Mouse (Mus musculus) MEL (cell line): ENCODE measurements at regions not wholly inside any gene's neighbourhood (a gene's known extent, or its start where the extent isn't known, plus 50 kb on each side); places are given as distances from the start of the nearest gene placed in this dataset.

Source experiments
- DNase-seq: peaks from one replicate; pipeline ENCODE4 v3.0.0; 2011; ENCODE audit warnings: low read depth, low spot score
- H3K27ac ChIP-seq: 2 replicates; pipeline ENCODE4 v1.5.1; 2012; ENCODE audit warnings: low read depth, mild to moderate bottlenecking, control low read depth, low read length, moderate library complexity; ENCODE audit not compliant: control insufficient read depth
- H3K27me3 ChIP-seq, 2 experiments: fragments of 150-350 bp in 1 of 2; sonication (generic) in 1 of 2; 2 replicates each; pipeline ENCODE4 v1.6.1; 2012; ENCODE audit warnings: low read length in 2 of 2, mild to moderate bottlenecking in 2 of 2, improper control_type of control experiment in 1 of 2, moderate library complexity in 1 of 2; ENCODE audit not compliant: insufficient read depth in 2 of 2, control insufficient read depth in 1 of 2
- H3K36me3 ChIP-seq, 2 experiments: 2 replicates each; pipeline ENCODE4 v1.6.1; 2012 to 2014; ENCODE audit warnings: low read length in 2 of 2, improper control_type of control experiment in 1 of 2, inconsistent platforms in 1 of 2, mild to moderate bottlenecking in 1 of 2; ENCODE audit not compliant: insufficient read depth in 2 of 2, control insufficient read depth in 1 of 2
- H3K4me1 ChIP-seq, 2 experiments: fragments of 150-350 bp in 1 of 2; sonication (generic) in 1 of 2; 2 replicates each; pipeline ENCODE4 v1.6.1; 2012; ENCODE audit warnings: low read length in 2 of 2, improper control_type of control experiment in 1 of 2, mild to moderate bottlenecking in 1 of 2; ENCODE audit not compliant: insufficient read depth in 2 of 2, control insufficient read depth in 1 of 2
- H3K4me3 ChIP-seq, 2 experiments: fragments of 150-350 bp in 1 of 2; sonication (generic) in 1 of 2; 2 replicates each; pipeline ENCODE4 v1.5.1; 2012; ENCODE audit warnings: low read depth in 2 of 2, low read length in 2 of 2, mild to moderate bottlenecking in 2 of 2, moderate library complexity in 2 of 2, control low read depth in 1 of 2, improper control_type of control experiment in 1 of 2; ENCODE audit not compliant: control insufficient read depth in 1 of 2, insufficient read depth in 1 of 2
- H3K79me2 ChIP-seq: 2 replicates; pipeline ENCODE4 v1.6.1; 2012; ENCODE audit warnings: mild to moderate bottlenecking, low read length, moderate library complexity; ENCODE audit not compliant: control insufficient read depth, poor library complexity, insufficient read depth
- H3K9ac ChIP-seq: 2 replicates; pipeline ENCODE4 v1.6.1; 2012; ENCODE audit warnings: low read depth, mild to moderate bottlenecking, control low read depth, low read length, moderate library complexity; ENCODE audit not compliant: control insufficient read depth, poor library complexity, severe bottlenecking
- H3K9me3 ChIP-seq: fragments of 150-350 bp; sonication (generic); replicated peaks from 2 replicates; pipeline ENCODE4 v1.6.1; 2012; ENCODE audit warnings: mild to moderate bottlenecking, low read length, improper control_type of control experiment, moderate library complexity; ENCODE audit not compliant: insufficient read depth
- BHLHE40 ChIP-seq: IDR thresholded peaks from 2 replicates; pipeline ENCODE4 v1.6.1; 2012; ENCODE audit warnings: low read depth, mild to moderate bottlenecking, inconsistent platforms, low read length, improper control_type of control experiment, borderline replicate concordance
- CHD2 ChIP-seq: IDR thresholded peaks from 2 replicates; pipeline ENCODE4 v1.6.1; 2011; ENCODE audit warnings: low read length, improper control_type of control experiment
- CTCF ChIP-seq, 3 experiments: IDR thresholded peaks in 2 of 3; conservative IDR thresholded peaks in 1 of 3; 2 replicates each; pipeline ENCODE4 v1.5.1; 2011 to 2012; ENCODE audit warnings: low read length in 3 of 3, low read depth in 2 of 3, mild to moderate bottlenecking in 2 of 3, improper control_type of control experiment in 1 of 3, inconsistent platforms in 1 of 3, mixed read lengths in 1 of 3, moderate library complexity in 1 of 3; ENCODE audit not compliant: control insufficient read depth in 1 of 3, insufficient read depth in 1 of 3, poor library complexity in 1 of 3, severe bottlenecking in 1 of 3
- E2F4 ChIP-seq: IDR thresholded peaks from 2 replicates; pipeline ENCODE4 v1.6.1; 2011; ENCODE audit warnings: low read depth, low read length, improper control_type of control experiment, borderline replicate concordance
- EP300 ChIP-seq, 2 experiments: IDR thresholded peaks; 2 replicates each; pipeline ENCODE4 v1.6.1; 2011; ENCODE audit warnings: improper control_type of control experiment in 2 of 2, low read length in 2 of 2, low read depth in 1 of 2, mild to moderate bottlenecking in 1 of 2
- ETS1 ChIP-seq: IDR thresholded peaks from 2 replicates; pipeline ENCODE4 v1.6.1; 2012; ENCODE audit warnings: low read depth, mild to moderate bottlenecking, inconsistent platforms, low read length, improper control_type of control experiment, moderate library complexity
- GABPA ChIP-seq: IDR thresholded peaks from 2 replicates; pipeline ENCODE4 v1.6.1; 2012; ENCODE audit warnings: low read depth, mild to moderate bottlenecking, inconsistent platforms, low read length, improper control_type of control experiment, moderate library complexity
- GATA1 ChIP-seq: IDR thresholded peaks from 2 replicates; pipeline ENCODE4 v1.6.1; 2011; ENCODE audit warnings: low read depth, low read length, improper control_type of control experiment
- HCFC1 ChIP-seq: IDR thresholded peaks from 2 replicates; pipeline ENCODE4 v1.6.1; 2012; ENCODE audit warnings: low read depth, mild to moderate bottlenecking, inconsistent platforms, low read length, improper control_type of control experiment, moderate library complexity
- MAZ ChIP-seq: IDR thresholded peaks from 2 replicates; pipeline ENCODE4 v1.6.1; 2012; ENCODE audit warnings: low read depth, mild to moderate bottlenecking, inconsistent platforms, low read length, improper control_type of control experiment
- MEF2A ChIP-seq: IDR thresholded peaks from 2 replicates; pipeline ENCODE4 v1.6.1; 2014; ENCODE audit warnings: low read depth, mild to moderate bottlenecking, inconsistent platforms, low read length, improper control_type of control experiment; ENCODE audit not compliant: poor library complexity, insufficient replicate concordance, severe bottlenecking; ENCODE audit errors: extremely low read depth
- POLR2AphosphoS2 ChIP-seq: IDR thresholded peaks from 2 replicates; pipeline ENCODE4 v1.6.1; 2011; ENCODE audit warnings: low read length, improper control_type of control experiment
- SIN3A ChIP-seq: IDR thresholded peaks from 2 replicates; pipeline ENCODE4 v1.6.1; 2012; ENCODE audit warnings: low read length, improper control_type of control experiment, inconsistent platforms
- SMC3 ChIP-seq: IDR thresholded peaks from 2 replicates; pipeline ENCODE4 v1.6.1; 2011; ENCODE audit warnings: low read depth, low read length, improper control_type of control experiment
- TAL1 ChIP-seq: IDR thresholded peaks from 2 replicates; pipeline ENCODE4 v1.6.1; 2012; ENCODE audit warnings: mild to moderate bottlenecking, inconsistent platforms, low read length, moderate library complexity, mixed read lengths
- TCF12 ChIP-seq: IDR thresholded peaks from 2 replicates; pipeline ENCODE4 v1.6.1; 2014; ENCODE audit warnings: low read depth, mild to moderate bottlenecking, inconsistent platforms, low read length, improper control_type of control experiment, moderate library complexity
- USF1 ChIP-seq: IDR thresholded peaks from 2 replicates; pipeline ENCODE4 v1.6.1; 2014; ENCODE audit warnings: low read depth, mild to moderate bottlenecking, inconsistent platforms, low read length, improper control_type of control experiment, moderate library complexity
- ZNF384 ChIP-seq: IDR thresholded peaks from 2 replicates; pipeline ENCODE4 v1.6.1; 2012; ENCODE audit warnings: low read depth, mild to moderate bottlenecking, inconsistent platforms, low read length, improper control_type of control experiment

DNA sequence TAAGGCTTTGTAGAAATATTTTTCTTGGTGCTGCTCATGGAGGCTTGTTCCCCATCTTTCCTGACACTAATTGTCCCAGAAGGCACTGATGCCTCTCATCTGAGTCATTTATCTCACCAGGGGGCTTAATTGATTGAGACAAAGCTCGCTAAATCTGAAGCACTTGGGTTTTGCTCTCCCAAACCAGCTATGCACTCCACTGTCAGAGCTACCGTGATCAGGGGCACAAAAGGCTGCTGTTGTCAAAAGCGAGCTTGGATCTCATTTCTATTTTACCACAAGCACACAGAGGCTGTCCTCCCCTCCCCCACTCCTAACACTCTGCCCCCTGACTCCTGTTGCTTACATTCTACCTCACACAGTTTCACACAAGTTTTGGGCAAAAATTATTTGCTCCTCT lies 443.5 kb upstream of the Nr2f1 start:
- Histone ChIP-seq H3K4me1 (no peaks in the 10 kb centered on the region), H3K9me3 (no peaks in the 10 kb centered on the region), H3K36me3 (peaks cover 0 to 2% of the 10 kb centered on the region in 2 experiments; a peak in 1 of 4 replicates), H3K27ac (no peak overlapping the region), H3K9ac (no peak overlapping the region), H3K79me2 (no peaks in the 10 kb centered on the region), H3K4me3 (no peak overlapping the region), H3K27me3 (no peaks in the 10 kb centered on the region)
- TF ChIP-seq MEF2A = no peak
- no peak for TF ChIP-seq BHLHE40
- no peak for TF ChIP-seq CTCF (IDR thresholded peaks at IDR 0.05 in 2 of 3, conservative IDR thresholded peaks at IDR 0.05 in 1 of 3; ENCODE audit: control insufficient read depth in 1 of 3, insufficient read depth in 1 of 3, low read depth in 2 of 3, low read length in 3 of 3, poor library complexity in 1 of 3, severe bottlenecking in 1 of 3)
- TF ChIP-seq USF1 = no peak
- no peak for TF ChIP-seq TAL1
- no peak for DNase-seq

DNA sequence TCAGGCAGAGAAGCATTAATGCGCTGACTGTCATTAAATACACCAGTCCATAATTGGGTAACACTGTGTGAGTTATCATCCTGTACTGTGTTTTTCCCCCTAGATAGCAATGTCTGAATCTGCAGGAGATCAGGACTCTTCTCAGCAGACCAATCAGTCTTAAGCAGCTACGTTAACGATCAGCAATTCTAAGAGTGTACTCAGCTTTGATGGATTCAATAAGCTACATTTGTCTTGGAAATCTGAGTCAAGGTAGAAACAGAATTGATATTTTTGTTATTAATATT lies 442.8 kb upstream of the Nr2f1 start:
- Histone ChIP-seq H3K4me1 (no peaks in the 10 kb centered on the region), H3K4me3 (no peak overlapping the region), H3K9me3 (no peaks in the 10 kb centered on the region), H3K36me3 (peaks cover 0 to 2% of the 10 kb centered on the region in 2 experiments; a peak in 1 of 4 replicates), H3K79me2 (no peaks in the 10 kb centered on the region), H3K27ac (no peak overlapping the region), H3K27me3 (no peaks in the 10 kb centered on the region), H3K9ac (no peak overlapping the region)
- TF ChIP-seq E2F4 (no peak), SMC3 (no peak), HCFC1 (no peak), POLR2AphosphoS2 (no peak), CTCF (IDR thresholded peaks at IDR 0.05 in 2 of 3, conservative IDR thresholded peaks at IDR 0.05 in 1 of 3; ENCODE audit: control insufficient read depth in 1 of 3, insufficient read depth in 1 of 3, low read depth in 2 of 3, low read length in 3 of 3, poor library complexity in 1 of 3, severe bottlenecking in 1 of 3) (no peak), TAL1 (no peak), GABPA (no peak), ETS1 (no peak), GATA1 (no peak), USF1 (no peak), CHD2 (no peak), SIN3A (no peak), MAZ (no peak), BHLHE40 (no peak), EP300 (IDR thresholded peaks at IDR 0.05; ENCODE audit: low read depth in 1 of 2, low read length in 2 of 2) (no peak), TCF12 (no peak), ZNF384 (no peak)
- no peak for DNase-seq
